Mouse (Mus musculus): ENCODE results near the gene Pcgf6. TPM values are rescaled to one million over a fixed set of nuclear protein-coding genes. Genes with fewer than 3 reads are reported as not detected.
A peak's percentile ranks its signal among the peaks of the same experiment; 100 is the strongest.

The Pcgf6 gene
- polyA plus RNA-seq, 1 experiment from 2014 or later, result 31.1 TPM

DNA sequence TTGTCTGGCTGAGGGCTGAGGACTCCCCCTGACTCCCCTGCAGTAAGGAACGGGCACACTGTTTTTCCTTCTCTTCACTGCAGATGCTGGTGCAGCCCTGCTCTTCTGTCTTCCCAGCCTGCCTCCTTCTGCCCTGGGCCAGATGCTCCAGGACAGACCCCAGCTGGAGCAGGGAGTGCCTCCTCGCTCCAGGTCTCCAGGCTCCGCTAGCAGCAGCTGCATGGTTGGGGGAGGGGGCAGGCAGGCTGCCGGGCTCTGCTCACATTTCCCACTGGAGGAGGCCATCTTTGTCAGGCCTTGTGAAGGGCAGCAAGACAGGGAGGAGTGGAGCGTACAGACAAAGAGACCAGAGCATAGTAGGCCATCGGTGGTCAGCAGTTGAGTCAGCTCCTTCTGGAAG is 31.4 kb downstream of the Pcgf6 start:
- H3K4me2 ChIP-seq (ENCODE audit: low read length), result no peak overlapping the region
- no peaks in the 10 kb centered on the region for H3K9me3 ChIP-seq (ENCODE audit: control insufficient read depth, low read length)
- DNase-seq (ENCODE audit: low spot score) (no peak), ATAC-seq (replicated peaks; ENCODE audit: low FRiP score, low TSS enrichment, low read depth) (no peak)
- H3K4me3 ChIP-seq (ENCODE audit: low read depth, low read length), result no peak overlapping the region
- no peaks in the 10 kb centered on the region for H3K36me3 ChIP-seq (ENCODE audit: control insufficient read depth, insufficient read depth, low read length)
- no peak overlapping the region for H3K27ac ChIP-seq (ENCODE audit: low read depth)
- peaks cover 8% of the 10 kb centered on the region for H3K4me1 ChIP-seq (replicated peaks; ENCODE audit: control insufficient read depth, insufficient read depth, low read length)
- peaks cover 36% of the 10 kb centered on the region for H3K27me3 ChIP-seq (replicated peaks; ENCODE audit: control insufficient read depth, insufficient read depth, low read length)
- WGBS, result 28% methylated on average over 6 of the region's 6 CpGs
- H3K9ac ChIP-seq (ENCODE audit: low read length), result no peak overlapping the region

- H3K9ac ChIP-seq (ENCODE audit: low read length), result no peak overlapping the region
- H3K4me3 ChIP-seq (ENCODE audit: low read depth, low read length), result no peak overlapping the region
- peaks cover 8% of the 10 kb centered on the region for H3K4me1 ChIP-seq (replicated peaks; ENCODE audit: control insufficient read depth, insufficient read depth, low read length)
- H3K9me3 ChIP-seq (ENCODE audit: control insufficient read depth, low read length), result no peaks in the 10 kb centered on the region
- no peak for DNase-seq (ENCODE audit: low spot score)
- no peak overlapping the region for H3K27ac ChIP-seq (ENCODE audit: low read depth)
- ATAC-seq (replicated peaks; ENCODE audit: low FRiP score, low TSS enrichment, low read depth), result no peak
- H3K27me3 ChIP-seq (replicated peaks; ENCODE audit: control insufficient read depth, insufficient read depth, low read length), result peaks cover 46% of the 10 kb centered on the region
- no peaks in the 10 kb centered on the region for H3K36me3 ChIP-seq (ENCODE audit: control insufficient read depth, insufficient read depth, low read length)
- WGBS, result 42% methylated on average over 2 of the region's 2 CpGs
- H3K4me2 ChIP-seq (ENCODE audit: low read length), result no peak overlapping the region
Observed at GRCm38 (mm10) chr19:47018330-47018729, 32.4 kb downstream of the Pcgf6 start.

DNA sequence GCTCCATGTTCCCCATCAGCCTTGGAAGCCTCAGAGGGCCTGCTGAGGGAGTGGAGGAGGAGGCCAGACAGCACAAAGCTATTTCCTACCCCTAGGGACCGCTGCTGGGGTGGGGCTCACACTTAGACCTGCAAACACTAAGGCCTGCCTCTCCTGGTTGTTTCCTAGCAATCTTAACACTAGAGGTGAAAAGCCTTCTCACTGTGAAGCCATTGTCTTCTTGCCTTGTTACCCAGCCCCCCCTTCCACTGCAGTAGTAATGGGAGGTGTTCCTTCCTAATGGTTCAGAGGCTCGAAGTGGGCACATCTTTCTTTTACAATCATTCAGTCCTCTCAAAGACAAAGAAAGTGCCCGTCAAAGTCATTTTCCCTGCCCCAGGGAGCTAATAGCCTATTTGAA is 32.9 kb downstream of the Pcgf6 start:
- H3K4me1 ChIP-seq (replicated peaks; ENCODE audit: control insufficient read depth, insufficient read depth, low read length), result peaks cover 8% of the 10 kb centered on the region
- DNase-seq (ENCODE audit: low spot score) (no peak), ATAC-seq (replicated peaks; ENCODE audit: low FRiP score, low TSS enrichment, low read depth) (no peak)
- H3K27ac ChIP-seq (ENCODE audit: low read depth), result no peak overlapping the region
- H3K27me3 ChIP-seq (replicated peaks; ENCODE audit: control insufficient read depth, insufficient read depth, low read length), result peaks cover 51% of the 10 kb centered on the region
- 4% methylated on average over 3 of the region's 3 CpGs for WGBS
- H3K4me3 ChIP-seq (ENCODE audit: low read depth, low read length), result no peak overlapping the region
- no peak overlapping the region for H3K4me2 ChIP-seq (ENCODE audit: low read length)
- H3K9me3 ChIP-seq (ENCODE audit: control insufficient read depth, low read length), result no peaks in the 10 kb centered on the region
- no peak overlapping the region for H3K9ac ChIP-seq (ENCODE audit: low read length)
- H3K36me3 ChIP-seq (ENCODE audit: control insufficient read depth, insufficient read depth, low read length), result no peaks in the 10 kb centered on the region

- Histone ChIP-seq H3K9me3 (ENCODE audit: control insufficient read depth, low read length) (no peaks in the 10 kb centered on the region), H3K27me3 (replicated peaks; ENCODE audit: control insufficient read depth, insufficient read depth, low read length) (peaks cover 60% of the 10 kb centered on the region), H3K9ac (ENCODE audit: low read length) (no peak overlapping the region), H3K27ac (ENCODE audit: low read depth) (no peak overlapping the region), H3K4me2 (ENCODE audit: low read length) (no peak overlapping the region), H3K36me3 (ENCODE audit: control insufficient read depth, insufficient read depth, low read length) (no peaks in the 10 kb centered on the region), H3K4me1 (replicated peaks; ENCODE audit: control insufficient read depth, insufficient read depth, low read length) (peaks cover 8% of the 10 kb centered on the region), H3K4me3 (ENCODE audit: low read depth, low read length) (no peak overlapping the region)
- DNase-seq (ENCODE audit: low spot score) (peak; percentile 94), ATAC-seq (replicated peaks; ENCODE audit: low FRiP score, low TSS enrichment, low read depth) (no peak)
- WGBS, result 0% methylated on average over 15 of the region's 15 CpGs
Observed at GRCm38 (mm10) chr19:47016487-47016886, 34.2 kb downstream of the Pcgf6 start.

DNA sequence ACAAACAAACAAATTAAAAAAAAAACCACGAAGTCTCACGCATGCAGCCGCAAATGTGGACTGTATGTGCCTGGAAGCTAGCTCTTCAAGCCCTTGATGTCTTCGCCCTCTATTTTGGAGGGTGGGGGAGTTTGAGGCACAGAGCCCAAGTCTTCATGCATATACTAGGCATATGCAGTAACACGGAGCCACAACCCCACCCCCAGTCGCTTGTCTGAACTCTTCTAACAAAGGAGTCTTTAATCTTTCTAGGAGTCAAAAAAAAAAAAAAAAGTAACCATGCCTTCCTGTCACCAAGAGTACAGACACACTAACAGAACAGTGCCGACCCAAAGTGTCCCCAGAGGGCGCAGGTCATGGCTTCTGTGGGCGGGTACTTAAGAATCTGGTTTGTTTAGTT is 34.7 kb downstream of the Pcgf6 start:
- H3K9ac ChIP-seq (ENCODE audit: low read length), result no peak overlapping the region
- H3K9me3 ChIP-seq (ENCODE audit: control insufficient read depth, low read length), result no peaks in the 10 kb centered on the region
- ATAC-seq (replicated peaks; ENCODE audit: low FRiP score, low TSS enrichment, low read depth), result no peak
- H3K4me1 ChIP-seq (replicated peaks; ENCODE audit: control insufficient read depth, insufficient read depth, low read length), result peaks cover 8% of the 10 kb centered on the region
- H3K36me3 ChIP-seq (ENCODE audit: control insufficient read depth, insufficient read depth, low read length), result no peaks in the 10 kb centered on the region
- H3K4me2 ChIP-seq (ENCODE audit: low read length), result no peak overlapping the region
- 4% methylated on average over 9 of the region's 9 CpGs for WGBS
- H3K4me3 ChIP-seq (ENCODE audit: low read depth, low read length), result peak overlapping the region; percentile 39; the same call in 1 of the 2 replicates
- H3K27ac ChIP-seq (ENCODE audit: low read depth), result no peak overlapping the region
- no peak for DNase-seq (ENCODE audit: low spot score)
- H3K27me3 ChIP-seq (replicated peaks; ENCODE audit: control insufficient read depth, insufficient read depth, low read length), result peaks cover 62% of the 10 kb centered on the region

DNA sequence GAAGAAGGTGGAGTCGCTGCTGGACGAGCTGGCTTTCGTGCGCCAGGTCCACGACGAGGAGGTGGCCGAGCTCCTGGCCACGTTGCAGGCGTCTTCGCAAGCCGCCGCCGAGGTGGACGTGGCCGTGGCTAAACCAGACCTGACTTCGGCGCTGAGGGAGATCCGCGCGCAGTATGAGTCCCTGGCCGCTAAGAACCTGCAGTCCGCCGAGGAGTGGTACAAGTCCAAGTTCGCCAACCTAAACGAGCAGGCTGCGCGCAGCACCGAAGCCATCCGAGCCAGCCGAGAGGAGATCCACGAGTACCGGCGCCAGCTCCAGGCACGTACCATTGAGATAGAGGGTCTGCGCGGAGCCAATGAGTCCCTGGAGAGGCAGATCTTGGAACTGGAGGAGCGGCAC is 35.3 kb downstream of the Pcgf6 start:
- peaks cover 62% of the 10 kb centered on the region for H3K27me3 ChIP-seq (replicated peaks; ENCODE audit: control insufficient read depth, insufficient read depth, low read length)
- ATAC-seq (replicated peaks; ENCODE audit: low FRiP score, low TSS enrichment, low read depth) (peak; percentile 32; the same call in 1 of the 2 replicates), DNase-seq (ENCODE audit: low spot score) (peak; percentile 72)
- H3K36me3 ChIP-seq (ENCODE audit: control insufficient read depth, insufficient read depth, low read length), result no peaks in the 10 kb centered on the region
- no peak overlapping the region for H3K9ac ChIP-seq (ENCODE audit: low read length)
- peaks cover 8% of the 10 kb centered on the region for H3K4me1 ChIP-seq (replicated peaks; ENCODE audit: control insufficient read depth, insufficient read depth, low read length)
- H3K27ac ChIP-seq (ENCODE audit: low read depth), result no peak overlapping the region
- peak overlapping the region; percentile 39 for H3K4me3 ChIP-seq (ENCODE audit: low read depth, low read length)
- WGBS, result under 1% methylated on average over 37 of the region's 37 CpGs
- no peaks in the 10 kb centered on the region for H3K9me3 ChIP-seq (ENCODE audit: control insufficient read depth, low read length)
- peak overlapping the region; percentile 71 for H3K4me2 ChIP-seq (ENCODE audit: low read length)

GRCm38 (mm10) chr19:47014447-47015381 is 36.0 kb downstream of the Pcgf6 start, which contains the start of the genes Ina and Nt5c2:
Gene Ina, plus strand, starts transcription at chr19:47014698.
Gene Nt5c2, minus strand, starts transcription at chr19:47015153.
- no peak within 1 kb of the TSS for H3K27ac ChIP-seq (ENCODE audit: low read depth)
- H3K36me3 ChIP-seq (ENCODE audit: control insufficient read depth, insufficient read depth, low read length), result no peaks in the 10 kb centered on the region
- WGBS, result under 1% methylated on average over 121 of the region's 124 CpGs
- no peaks in the 10 kb centered on the region for H3K9me3 ChIP-seq (ENCODE audit: control insufficient read depth, low read length)
- peak; percentile 78 for DNase-seq (ENCODE audit: low spot score)
- peak; percentile 82 for ATAC-seq (replicated peaks; ENCODE audit: low FRiP score, low TSS enrichment, low read depth)
- H3K4me3 ChIP-seq (ENCODE audit: low read depth, low read length), result peak within 1 kb of the TSS; percentile 39
- no peak within 1 kb of the TSS for H3K9ac ChIP-seq (ENCODE audit: low read length)
- peaks cover 8% of the 10 kb centered on the region for H3K4me1 ChIP-seq (replicated peaks; ENCODE audit: control insufficient read depth, insufficient read depth, low read length)
- peaks cover 62% of the 10 kb centered on the region for H3K27me3 ChIP-seq (replicated peaks; ENCODE audit: control insufficient read depth, insufficient read depth, low read length)
- H3K4me2 ChIP-seq (ENCODE audit: low read length), result peak within 1 kb of the TSS; percentile 71

DNA sequence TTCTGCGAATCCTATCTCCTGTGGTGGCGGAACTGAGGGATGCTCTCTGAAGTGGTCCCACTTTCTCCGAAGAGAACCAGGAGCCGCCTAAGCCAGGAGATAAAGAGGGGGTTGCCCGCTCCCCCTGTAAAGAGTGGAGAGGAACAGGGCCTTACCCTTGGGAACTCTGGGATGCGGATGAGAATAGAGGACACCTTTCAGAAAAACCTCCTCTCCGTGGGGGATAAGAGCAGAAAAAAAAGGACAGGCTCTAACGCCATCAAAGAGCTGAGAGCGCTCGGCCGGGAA is 36.6 kb downstream of the Pcgf6 start:
- H3K9ac ChIP-seq (ENCODE audit: low read length), result no peak overlapping the region
- WGBS, result under 1% methylated on average over 11 of the region's 11 CpGs
- no peaks in the 10 kb centered on the region for H3K36me3 ChIP-seq (ENCODE audit: control insufficient read depth, insufficient read depth, low read length)
- H3K4me2 ChIP-seq (ENCODE audit: low read length), result peak overlapping the region; percentile 71
- no peak for DNase-seq (ENCODE audit: low spot score)
- H3K27me3 ChIP-seq (replicated peaks; ENCODE audit: control insufficient read depth, insufficient read depth, low read length), result peaks cover 62% of the 10 kb centered on the region
- H3K4me3 ChIP-seq (ENCODE audit: low read depth, low read length), result peak overlapping the region; percentile 39
- H3K4me1 ChIP-seq (replicated peaks; ENCODE audit: control insufficient read depth, insufficient read depth, low read length), result peaks cover 8% of the 10 kb centered on the region
- H3K9me3 ChIP-seq (ENCODE audit: control insufficient read depth, low read length), result no peaks in the 10 kb centered on the region
- no peak overlapping the region for H3K27ac ChIP-seq (ENCODE audit: low read depth)
- no peak for ATAC-seq (replicated peaks; ENCODE audit: low FRiP score, low TSS enrichment, low read depth)

Data from intestine, embryonic 14.5 days (tissue).